Mouse (Mus musculus) right cerebral cortex, postnatal 25 days (tissue): ENCODE data around the gene Krt72.
A peak's percentile ranks its signal among the peaks of the same experiment; 100 is the strongest.

Experiments used
- DNase-seq: peaks from one replicate; pipeline ENCODE4 v3.0.0; 2022

Gene Krt72

GRCm38 (mm10) chr15:101786360-101786759, at the start of gene Krt72:
Gene Krt72, minus strand, starts transcription at chr15:101786460.
- no peak for DNase-seq

GRCm38 (mm10) chr15:101834784-101835328, 48.6 kb upstream of the Krt72 start:
- DNase-seq: no peak

GRCm38 (mm10) chr15:101833131-101833530, 46.9 kb upstream of the Krt72 start:
- no peak for DNase-seq

GRCm38 (mm10) chr15:101829441-101829840, 43.2 kb upstream of the Krt72 start:
- DNase-seq: no peak

GRCm38 (mm10) chr15:101821786-101822185, 35.5 kb upstream of the Krt72 start:
- DNase-seq: no peak

GRCm38 (mm10) chr15:101817875-101818274, 31.6 kb upstream of the Krt72 start, which contains the start of gene Krt2:
Gene Krt2, minus strand, starts transcription at chr15:101818169.
- DNase-seq: no peak

- DNase-seq: peak; percentile 32
Observed at GRCm38 (mm10) chr15:101803052-101803822, 17.0 kb upstream of the Krt72 start.

- no peak for DNase-seq
Observed at GRCm38 (mm10) chr15:101802296-101802835, 16.1 kb upstream of the Krt72 start, which contains the start of gene Krt73. Gene Krt73, minus strand, starts transcription at chr15:101802346.

- no peak for DNase-seq
Observed at GRCm38 (mm10) chr15:101790867-101791266, 4.6 kb upstream of the Krt72 start.

GRCm38 (mm10) chr15:101773420-101773819, 12.8 kb downstream of the Krt72 start:
- no peak for DNase-seq

GRCm38 (mm10) chr15:101772711-101773081, 13.6 kb downstream of the Krt72 start:
- DNase-seq: peak; percentile 77

GRCm38 (mm10) chr15:101772080-101772710, 14.1 kb downstream of the Krt72 start:
- DNase-seq: no peak

GRCm38 (mm10) chr15:101770226-101770625, 16.0 kb downstream of the Krt72 start:
- no peak for DNase-seq

GRCm38 (mm10) chr15:101742711-101743110, 43.5 kb downstream of the Krt72 start, which contains the start of gene Krt71:
Gene Krt71, minus strand, starts transcription at chr15:101743109.
- no peak for DNase-seq

- no peak for DNase-seq
Observed at GRCm38 (mm10) chr15:101737786-101738185, 48.5 kb downstream of the Krt72 start.

GRCm38 (mm10) chr15:101730653-101731052, 55.6 kb downstream of the Krt72 start:
- DNase-seq: no peak
